Mouse (Mus musculus): Measurements from ENCODE around the gene Plac9b.
"Not testable (repeated sequence)": the region's sequence is repeated elsewhere in the genome, so short reads cannot be mapped to it uniquely, and the experiment has no call there.

DNA sequence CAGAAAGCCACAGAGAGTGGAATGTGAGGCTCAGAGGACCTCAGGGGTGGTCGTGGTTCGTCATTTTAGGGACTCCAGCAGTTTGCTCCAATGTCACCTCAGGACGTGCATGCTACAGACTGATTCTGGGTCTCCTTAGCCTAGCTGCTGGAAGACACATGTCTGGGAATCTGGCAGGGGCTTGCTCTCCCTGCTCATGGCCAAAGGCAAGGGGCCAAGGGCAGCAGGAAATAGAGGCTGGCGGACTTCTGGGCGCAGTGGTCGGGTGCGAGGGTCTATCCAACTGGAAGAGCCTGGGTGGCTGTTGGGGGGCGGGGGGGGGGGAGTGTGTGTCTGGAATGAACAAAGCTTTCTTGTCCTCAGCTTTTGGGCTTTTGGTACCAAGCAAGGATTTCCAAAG lies 6.1 kb upstream of the Plac9b start:
- TF ChIP-seq CTCF (IDR thresholded peaks at IDR 0.05; ENCODE audit: extremely low read depth, insufficient read depth, insufficient read length, insufficient replicate concordance); POLR2A (IDR thresholded peaks at IDR 0.05; ENCODE audit: low read depth, low read length): not testable (repeated sequence)
